Mouse (Mus musculus): ENCODE data around the gene Ern2. TPM values are rescaled to one million over a fixed set of nuclear protein-coding genes. Genes with fewer than 3 reads are reported as not detected.

The Ern2 gene
- polyA plus RNA-seq, 1 experiment from 2014 or later, result 1.0 TPM

GRCm38 (mm10) chr7:122203936-122204335 is 17.9 kb upstream of the Ern2 start:
- no peak overlapping the region for H3K4me3 ChIP-seq (replicated peaks; ENCODE audit: low read length)
- no peak overlapping the region for H3K4me2 ChIP-seq (replicated peaks)
- no peak overlapping the region for H3K27ac ChIP-seq
- no peaks in the 10 kb centered on the region for H3K4me1 ChIP-seq (replicated peaks; ENCODE audit: control insufficient read depth, insufficient read depth, low read length)
- WGBS, result 67% methylated on average over 2 of the region's 2 CpGs
- DNase-seq (ENCODE audit: low spot score), result no peak
- no peak overlapping the region for H3K9ac ChIP-seq
- no peaks in the 10 kb centered on the region for H3K36me3 ChIP-seq (replicated peaks; ENCODE audit: control insufficient read depth, insufficient read depth)
- no peaks in the 10 kb centered on the region for H3K9me3 ChIP-seq (ENCODE audit: control insufficient read depth, low read length)
- no peak for ATAC-seq (ENCODE audit: low FRiP score)
- H3K27me3 ChIP-seq (ENCODE audit: control insufficient read depth, insufficient read depth, low read length), result no peaks in the 10 kb centered on the region

GRCm38 (mm10) chr7:122199296-122199695 is 13.3 kb upstream of the Ern2 start:
- H3K4me3 ChIP-seq (replicated peaks; ENCODE audit: low read length), result no peak overlapping the region
- no peaks in the 10 kb centered on the region for H3K9me3 ChIP-seq (ENCODE audit: control insufficient read depth, low read length)
- H3K36me3 ChIP-seq (replicated peaks; ENCODE audit: control insufficient read depth, insufficient read depth), result no peaks in the 10 kb centered on the region
- no peak overlapping the region for H3K9ac ChIP-seq
- ATAC-seq (ENCODE audit: low FRiP score), result no peak
- H3K27me3 ChIP-seq (ENCODE audit: control insufficient read depth, insufficient read depth, low read length), result no peaks in the 10 kb centered on the region
- no peaks in the 10 kb centered on the region for H3K4me1 ChIP-seq (replicated peaks; ENCODE audit: control insufficient read depth, insufficient read depth, low read length)
- peak; percentile 81 for DNase-seq (ENCODE audit: low spot score)
- no peak overlapping the region for H3K27ac ChIP-seq
- H3K4me2 ChIP-seq (replicated peaks), result no peak overlapping the region
- WGBS, result 31% methylated on average over 5 of the region's 5 CpGs

GRCm38 (mm10) chr7:122197306-122197705 is 11.3 kb upstream of the Ern2 start:
- 49% methylated on average over 4 of the region's 4 CpGs for WGBS
- peak; percentile 77 for DNase-seq (ENCODE audit: low spot score)
- Histone ChIP-seq H3K9ac (no peak overlapping the region), H3K36me3 (replicated peaks; ENCODE audit: control insufficient read depth, insufficient read depth) (no peaks in the 10 kb centered on the region), H3K9me3 (ENCODE audit: control insufficient read depth, low read length) (no peaks in the 10 kb centered on the region), H3K4me2 (replicated peaks) (no peak overlapping the region), H3K4me3 (replicated peaks; ENCODE audit: low read length) (no peak overlapping the region), H3K4me1 (replicated peaks; ENCODE audit: control insufficient read depth, insufficient read depth, low read length) (no peaks in the 10 kb centered on the region), H3K27me3 (ENCODE audit: control insufficient read depth, insufficient read depth, low read length) (no peaks in the 10 kb centered on the region), H3K27ac (no peak overlapping the region)
- ATAC-seq (ENCODE audit: low FRiP score), result no peak

- Histone ChIP-seq H3K9ac (no peak overlapping the region), H3K27ac (no peak overlapping the region), H3K9me3 (ENCODE audit: control insufficient read depth, low read length) (no peaks in the 10 kb centered on the region), H3K27me3 (ENCODE audit: control insufficient read depth, insufficient read depth, low read length) (no peaks in the 10 kb centered on the region), H3K36me3 (replicated peaks; ENCODE audit: control insufficient read depth, insufficient read depth) (no peaks in the 10 kb centered on the region), H3K4me3 (replicated peaks; ENCODE audit: low read length) (no peak overlapping the region), H3K4me2 (replicated peaks) (no peak overlapping the region), H3K4me1 (replicated peaks; ENCODE audit: control insufficient read depth, insufficient read depth, low read length) (no peaks in the 10 kb centered on the region)
- WGBS, result 91% methylated on average over 9 of the region's 9 CpGs
- no peak for DNase-seq (ENCODE audit: low spot score)
- ATAC-seq (ENCODE audit: low FRiP score), result no peak
Observed at GRCm38 (mm10) chr7:122196771-122197170, 10.8 kb upstream of the Ern2 start.

GRCm38 (mm10) chr7:122193919-122194318 is 7.9 kb upstream of the Ern2 start:
- Histone ChIP-seq H3K4me2 (replicated peaks) (no peak overlapping the region), H3K27ac (no peak overlapping the region), H3K9me3 (ENCODE audit: control insufficient read depth, low read length) (no peaks in the 10 kb centered on the region), H3K36me3 (replicated peaks; ENCODE audit: control insufficient read depth, insufficient read depth) (no peaks in the 10 kb centered on the region), H3K27me3 (ENCODE audit: control insufficient read depth, insufficient read depth, low read length) (no peaks in the 10 kb centered on the region), H3K9ac (no peak overlapping the region), H3K4me1 (replicated peaks; ENCODE audit: control insufficient read depth, insufficient read depth, low read length) (no peaks in the 10 kb centered on the region), H3K4me3 (replicated peaks; ENCODE audit: low read length) (no peak overlapping the region)
- ATAC-seq (ENCODE audit: low FRiP score) (no peak), DNase-seq (ENCODE audit: low spot score) (no peak)

- 64% methylated on average over 10 of the region's 10 CpGs for WGBS
- Histone ChIP-seq H3K9me3 (ENCODE audit: control insufficient read depth, low read length) (no peaks in the 10 kb centered on the region), H3K4me1 (replicated peaks; ENCODE audit: control insufficient read depth, insufficient read depth, low read length) (no peaks in the 10 kb centered on the region), H3K4me3 (replicated peaks; ENCODE audit: low read length) (no peak overlapping the region), H3K27ac (no peak overlapping the region), H3K9ac (no peak overlapping the region), H3K27me3 (ENCODE audit: control insufficient read depth, insufficient read depth, low read length) (no peaks in the 10 kb centered on the region), H3K4me2 (replicated peaks) (no peak overlapping the region), H3K36me3 (replicated peaks; ENCODE audit: control insufficient read depth, insufficient read depth) (no peaks in the 10 kb centered on the region)
- DNase-seq (ENCODE audit: low spot score) (no peak), ATAC-seq (ENCODE audit: low FRiP score) (no peak)
Observed at GRCm38 (mm10) chr7:122191097-122191496, 5.1 kb upstream of the Ern2 start.

GRCm38 (mm10) chr7:122189484-122189883 is 3.5 kb upstream of the Ern2 start:
- Histone ChIP-seq H3K4me3 (replicated peaks; ENCODE audit: low read length) (no peak overlapping the region), H3K27me3 (ENCODE audit: control insufficient read depth, insufficient read depth, low read length) (no peaks in the 10 kb centered on the region), H3K9ac (no peak overlapping the region), H3K4me1 (replicated peaks; ENCODE audit: control insufficient read depth, insufficient read depth, low read length) (no peaks in the 10 kb centered on the region), H3K9me3 (ENCODE audit: control insufficient read depth, low read length) (no peaks in the 10 kb centered on the region), H3K36me3 (replicated peaks; ENCODE audit: control insufficient read depth, insufficient read depth) (no peaks in the 10 kb centered on the region), H3K27ac (no peak overlapping the region), H3K4me2 (replicated peaks) (no peak overlapping the region)
- 27% methylated on average over 7 of the region's 7 CpGs for WGBS
- ATAC-seq (ENCODE audit: low FRiP score), result no peak
- peak; percentile 73 for DNase-seq (ENCODE audit: low spot score)

GRCm38 (mm10) chr7:122184569-122184968 is 1.4 kb downstream of the Ern2 start:
- no peaks in the 10 kb centered on the region for H3K27me3 ChIP-seq (ENCODE audit: control insufficient read depth, insufficient read depth, low read length)
- ATAC-seq (ENCODE audit: low FRiP score), result no peak
- no peak overlapping the region for H3K4me3 ChIP-seq (replicated peaks; ENCODE audit: low read length)
- H3K36me3 ChIP-seq (replicated peaks; ENCODE audit: control insufficient read depth, insufficient read depth), result no peaks in the 10 kb centered on the region
- no peaks in the 10 kb centered on the region for H3K9me3 ChIP-seq (ENCODE audit: control insufficient read depth, low read length)
- no peaks in the 10 kb centered on the region for H3K4me1 ChIP-seq (replicated peaks; ENCODE audit: control insufficient read depth, insufficient read depth, low read length)
- H3K4me2 ChIP-seq (replicated peaks), result no peak overlapping the region
- 73% methylated on average over 5 of the region's 5 CpGs for WGBS
- no peak overlapping the region for H3K9ac ChIP-seq
- no peak for DNase-seq (ENCODE audit: low spot score)
- no peak overlapping the region for H3K27ac ChIP-seq

GRCm38 (mm10) chr7:122180720-122181119 is 5.3 kb downstream of the Ern2 start:
- Histone ChIP-seq H3K4me2 (replicated peaks) (no peak overlapping the region), H3K9me3 (ENCODE audit: control insufficient read depth, low read length) (no peaks in the 10 kb centered on the region), H3K9ac (no peak overlapping the region), H3K4me3 (replicated peaks; ENCODE audit: low read length) (no peak overlapping the region), H3K27ac (no peak overlapping the region), H3K27me3 (ENCODE audit: control insufficient read depth, insufficient read depth, low read length) (no peaks in the 10 kb centered on the region), H3K36me3 (replicated peaks; ENCODE audit: control insufficient read depth, insufficient read depth) (no peaks in the 10 kb centered on the region), H3K4me1 (replicated peaks; ENCODE audit: control insufficient read depth, insufficient read depth, low read length) (no peaks in the 10 kb centered on the region)
- DNase-seq (ENCODE audit: low spot score) (no peak), ATAC-seq (ENCODE audit: low FRiP score) (no peak)
- WGBS, result 92% methylated on average over 7 of the region's 7 CpGs

GRCm38 (mm10) chr7:122171613-122172012 is 14.4 kb downstream of the Ern2 start:
- Histone ChIP-seq H3K9me3 (ENCODE audit: control insufficient read depth, low read length) (no peaks in the 10 kb centered on the region), H3K36me3 (replicated peaks; ENCODE audit: control insufficient read depth, insufficient read depth) (peaks cover 7% of the 10 kb centered on the region; the same call in 1 of the 2 replicates), H3K27ac (no peak overlapping the region), H3K4me2 (replicated peaks) (no peak overlapping the region), H3K4me3 (replicated peaks; ENCODE audit: low read length) (no peak overlapping the region), H3K4me1 (replicated peaks; ENCODE audit: control insufficient read depth, insufficient read depth, low read length) (no peaks in the 10 kb centered on the region), H3K27me3 (ENCODE audit: control insufficient read depth, insufficient read depth, low read length) (no peaks in the 10 kb centered on the region), H3K9ac (no peak overlapping the region)
- no peak for ATAC-seq (ENCODE audit: low FRiP score)
- 78% methylated on average over 10 of the region's 10 CpGs for WGBS
- no peak for DNase-seq (ENCODE audit: low spot score)
